Mouse (Mus musculus): ENCODE data around the gene Bcl6.

The Bcl6 gene
- long read RNA-seq, experiment 1: 0 reads
- long read RNA-seq, experiment 2: 0 reads

GRCm38 (mm10) chr16:23988466-23989208 lies at the start of gene Bcl6, which contains the start of gene Gm37419:
Bcl6 (minus strand) TSS chr16:23988852.
Gm37419 (plus strand) TSS chr16:23988482.
- intact Hi-C loops (cut with DNase I): loop anchor here (5.0 to 10.0 kb wide), 2 partner anchors 519 to 946 kb away; no protein-coding TSS in a partner anchor

GRCm38 (mm10) chr16:24036398-24036797 lies 47.7 kb upstream of the Bcl6 start:
- intact Hi-C loops (cut with DNase I): no loop called here

- intact Hi-C loops (cut with DNase I): no loop called here
Observed at GRCm38 (mm10) chr16:24035767-24036166, 47.1 kb upstream of the Bcl6 start.

- intact Hi-C loops (cut with DNase I): no loop called here
Observed at GRCm38 (mm10) chr16:24034450-24034849, 45.8 kb upstream of the Bcl6 start.

- intact Hi-C loops (cut with DNase I): no loop called here
Observed at GRCm38 (mm10) chr16:24033259-24033658, 44.6 kb upstream of the Bcl6 start.

- intact Hi-C loops (cut with DNase I): no loop called here
Observed at GRCm38 (mm10) chr16:24029965-24030672, 41.5 kb upstream of the Bcl6 start.

GRCm38 (mm10) chr16:24025442-24025841 lies 36.8 kb upstream of the Bcl6 start:
- intact Hi-C loops (cut with DNase I): no loop called here

- intact Hi-C loops (cut with DNase I): no loop called here
Observed at GRCm38 (mm10) chr16:24022605-24023004, 34.0 kb upstream of the Bcl6 start.

GRCm38 (mm10) chr16:24021722-24022121 lies 33.1 kb upstream of the Bcl6 start:
- intact Hi-C loops (cut with DNase I): no loop called here

- intact Hi-C loops (cut with DNase I): no loop called here
Observed at GRCm38 (mm10) chr16:24016742-24017141, 28.1 kb upstream of the Bcl6 start.

- intact Hi-C loops (cut with DNase I): no loop called here
Observed at GRCm38 (mm10) chr16:24016273-24016672, 27.6 kb upstream of the Bcl6 start.

- intact Hi-C loops (cut with DNase I): no loop called here
Observed at GRCm38 (mm10) chr16:24014378-24014777, 25.7 kb upstream of the Bcl6 start.

GRCm38 (mm10) chr16:24012066-24012465 lies 23.4 kb upstream of the Bcl6 start:
- intact Hi-C loops (cut with DNase I): no loop called here

GRCm38 (mm10) chr16:24011306-24011705 lies 22.7 kb upstream of the Bcl6 start:
- intact Hi-C loops (cut with DNase I): no loop called here

GRCm38 (mm10) chr16:24009891-24010290 lies 21.2 kb upstream of the Bcl6 start:
- intact Hi-C loops (cut with DNase I): no loop called here

GRCm38 (mm10) chr16:24005928-24006327 lies 17.3 kb upstream of the Bcl6 start:
- intact Hi-C loops (cut with DNase I): no loop called here

- intact Hi-C loops (cut with DNase I): loop anchor here (10.0 kb wide), 1 partner anchor 157 kb away; no protein-coding TSS in a partner anchor
Observed at GRCm38 (mm10) chr16:23997912-23998311, 9.3 kb upstream of the Bcl6 start.

- intact Hi-C loops (cut with DNase I): loop anchor here (10.0 kb wide), 1 partner anchor 158 kb away; no protein-coding TSS in a partner anchor
Observed at GRCm38 (mm10) chr16:23997228-23997627, 8.6 kb upstream of the Bcl6 start.

GRCm38 (mm10) chr16:23996342-23996741 lies 7.7 kb upstream of the Bcl6 start:
- intact Hi-C loops (cut with DNase I): loop anchor here (10.0 kb wide), 1 partner anchor 158 kb away; no protein-coding TSS in a partner anchor

- intact Hi-C loops (cut with DNase I): loop anchor here (5.0 to 10.0 kb wide), 2 partner anchors 161 to 204 kb away; no protein-coding TSS in a partner anchor
Observed at GRCm38 (mm10) chr16:23993351-23994321, 5.0 kb upstream of the Bcl6 start.

Data from adrenal gland (tissue).